Mouse (Mus musculus) erythroblast, embryonic 14.5 days (primary cell): ENCODE measurements around the gene Dnm3.

ENCODE experiments used
- GATA1 ChIP-seq: IDR thresholded peaks from 2 replicates; pipeline ENCODE4 v1.6.1; 2012; ENCODE audit warnings: low read length, inconsistent platforms, mixed read lengths
- TAL1 ChIP-seq: IDR thresholded peaks from 3 replicates; pipeline ENCODE4 v1.6.1; 2012; ENCODE audit warnings: low read length, inconsistent platforms, mixed read lengths

DNA sequence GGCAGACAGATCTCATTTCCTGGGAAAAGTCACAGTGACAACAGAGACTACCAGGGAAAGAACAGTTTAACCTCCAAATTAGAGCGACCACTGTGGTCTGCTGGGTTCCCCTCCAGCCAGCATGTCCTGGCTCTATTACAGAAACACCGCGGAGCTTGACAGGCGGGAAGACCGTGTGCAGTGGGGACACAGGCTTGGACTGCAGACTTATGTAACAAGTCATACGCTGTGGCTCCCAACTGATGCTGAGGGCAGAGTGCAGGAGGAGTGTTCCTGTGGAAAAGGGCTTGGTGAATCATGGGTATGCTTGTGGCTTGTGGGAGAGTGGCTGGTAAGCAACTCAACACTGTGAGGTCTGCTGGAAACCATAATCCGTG is 368.4 kb downstream of the Dnm3 start:
- TF ChIP-seq GATA1 (no peak), TAL1 (no peak)
